Mouse (Mus musculus) kidney, adult 11 months (tissue): ENCODE data around the gene Areg.

Experiments
- DNase-seq: peaks from one replicate; pipeline ENCODE4 v3.0.0; 2022

Gene Areg

DNA sequence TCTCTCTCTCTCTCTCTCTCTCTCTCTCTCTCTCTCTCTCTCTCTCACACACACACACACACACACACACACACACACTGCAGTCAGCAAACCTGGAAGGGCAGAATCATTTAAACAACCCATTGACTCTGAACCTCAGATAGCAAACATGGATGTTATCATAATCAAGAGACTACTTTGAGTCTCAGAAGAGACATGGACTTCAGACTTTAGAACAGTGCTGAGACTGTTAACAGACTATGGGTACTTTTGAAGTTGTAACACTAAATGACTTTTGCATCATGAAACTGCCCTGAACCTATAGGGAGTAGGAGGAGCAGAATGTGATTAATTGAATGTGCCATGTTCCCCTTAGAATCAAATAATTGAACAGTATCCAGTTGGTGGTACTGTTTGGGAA, 37.0 kb downstream of the Areg start:
- DNase-seq = no peak

DNA sequence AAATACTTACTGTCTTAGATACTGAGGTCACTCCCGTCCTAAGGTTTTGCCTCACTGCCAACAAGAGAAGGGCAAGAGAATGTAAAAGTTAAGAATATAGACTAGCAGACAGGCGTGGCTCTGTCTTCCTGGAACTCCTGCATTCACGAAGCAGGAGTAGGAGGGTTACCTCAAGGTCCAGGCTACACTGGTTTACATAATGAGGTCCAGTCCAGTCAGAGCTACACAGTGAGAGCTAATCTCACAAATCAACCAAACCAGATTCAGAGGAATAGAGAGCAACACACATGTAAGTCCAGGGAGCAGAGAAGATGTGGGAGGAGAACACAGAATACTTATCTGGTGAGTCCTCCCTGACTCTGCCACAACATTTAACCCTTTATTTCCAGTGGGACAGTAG, 55.2 kb downstream of the Areg start:
- no peak for DNase-seq
